Mouse (Mus musculus): ENCODE measurements around the gene Stxbp5l. TPM values are rescaled to one million over a fixed set of nuclear protein-coding genes. Genes with fewer than 3 reads are reported as not detected.

Gene Stxbp5l
- 1.1 and 1.7 TPM in 2 replicates for polyA plus RNA-seq (2015; fragmentation: Nextera tagmentation; extraction: Ambion mirVana)

GRCm38 (mm10) chr16:37384821-37385344, at the start of gene Stxbp5l:
TSS of gene Stxbp5l (minus strand) at chr16:37384962.

Other genes with a start within 250 kb of the Stxbp5l start
- gene Gtf2e1, start 154.8 kb upstream of the Stxbp5l start, polyA plus RNA-seq (2015; fragmentation: Nextera tagmentation; extraction: Ambion mirVana): 10.1 and 14.0 TPM in 2 replicates
- gene Rabl3, start 154.9 kb upstream of the Stxbp5l start, polyA plus RNA-seq (2015; fragmentation: Nextera tagmentation; extraction: Ambion mirVana): 8.6 and 11.8 TPM in 2 replicates
- 3.6 and 7.2 TPM in 2 replicates for gene Hgd, start 195.2 kb upstream of the Stxbp5l start, polyA plus RNA-seq (2015; fragmentation: Nextera tagmentation; extraction: Ambion mirVana)